Comparison of ENCODE assay signal across 9 mouse cellular contexts in genomic region chr11:32435410-32436060, GRCm38 (mm10). TPM values are rescaled to one million over a fixed set of nuclear protein-coding genes. Genes with fewer than 3 reads are reported as not detected.
A peak's percentile ranks its signal among the peaks of the same experiment; 100 is the strongest.
DNase-seq lines count a peak whose midpoint lies in the region; ATAC-seq lines count a peak whose summit lies in the region.
"Had no signal": no experiment of that assay in that cellular context is flagged by ENCODE, and none has a peak within 500 bp of the region (broad histone marks: within the 10 kb centered on the region; RNA-seq: fewer than 3 reads in every experiment).

No protein-coding gene starts in this region.

- no peaks in the 10 kb centered on the region for H3K9me3 ChIP-seq in hindbrain, embryonic 16.5 days (ENCODE audit: control insufficient read depth, low read length)
- H3K9me3 ChIP-seq in hindbrain, embryonic 13.5 days = no peaks in the 10 kb centered on the region
- H3K9me3 ChIP-seq: hindbrain, embryonic 15.5 days had no signal

- no peaks in the 10 kb centered on the region for H3K4me1 ChIP-seq in hindbrain, embryonic 16.5 days (ENCODE audit: control insufficient read depth, insufficient read depth, low read depth, low read length)
- 0 out of 2 replicates have a peak, but pooled peaks cover 3% of the 10 kb centered on the region for H3K4me1 ChIP-seq in hindbrain, embryonic 13.5 days (replicated peaks)
- H3K4me1 ChIP-seq: hindbrain, embryonic 15.5 days had no signal

- 73% methylated on average over 6 of the region's 6 CpGs for WGBS in hindbrain, embryonic 16.5 days
- 73% methylated on average over 6 of the region's 6 CpGs for WGBS in hindbrain, embryonic 13.5 days

- ATAC-seq in hindbrain, embryonic 16.5 days = 0 out of 2 replicates have a peak, but pooled peaks have one; percentile 40
- no peak for ATAC-seq in hindbrain, embryonic 13.5 days (ENCODE audit: low FRiP score)

- no peaks in the 10 kb centered on the region for H3K36me3 ChIP-seq in hindbrain, embryonic 16.5 days (ENCODE audit: control insufficient read depth, insufficient read depth, low read length)
- no peaks in the 10 kb centered on the region for H3K36me3 ChIP-seq in hindbrain, embryonic 13.5 days
- H3K36me3 ChIP-seq: hindbrain, embryonic 15.5 days had no signal

- DNase-seq in gastrocnemius, postnatal 25 days = peak; percentile 78
- DNase-seq in kidney, adult 18-20 months = peak; percentile 9
- peak; percentile 66 for DNase-seq in lung, postnatal 14 days
- DNase-seq in cerebellum, postnatal 36 days = no peak
- DNase-seq in cerebellum, adult 8-10 months = no peak
- no peak for DNase-seq in thymus, postnatal 25 days

- H3K27ac ChIP-seq in hindbrain, embryonic 16.5 days (ENCODE audit: low read depth, low read length) = no peak overlapping the region
- H3K27ac ChIP-seq in hindbrain, embryonic 13.5 days = no peak overlapping the region
- H3K27ac ChIP-seq: hindbrain, embryonic 15.5 days had no signal

- H3K9ac ChIP-seq in hindbrain, embryonic 16.5 days (ENCODE audit: low read depth, low read length) = no peak overlapping the region
- no peak overlapping the region for H3K9ac ChIP-seq in hindbrain, embryonic 13.5 days
- H3K9ac ChIP-seq: hindbrain, embryonic 15.5 days had no signal

- no peak overlapping the region for H3K4me2 ChIP-seq in hindbrain, embryonic 16.5 days (ENCODE audit: low read length)
- no peak overlapping the region for H3K4me2 ChIP-seq in hindbrain, embryonic 13.5 days
- H3K4me2 ChIP-seq: hindbrain, embryonic 15.5 days had no signal

- H3K27me3 ChIP-seq in hindbrain, embryonic 16.5 days (replicated peaks; ENCODE audit: control insufficient read depth, insufficient read depth, low read length) = no peaks in the 10 kb centered on the region
- H3K27me3 ChIP-seq in hindbrain, embryonic 13.5 days = no peaks in the 10 kb centered on the region
- H3K27me3 ChIP-seq: hindbrain, embryonic 15.5 days had no signal

- no peak overlapping the region for H3K4me3 ChIP-seq in hindbrain, embryonic 16.5 days (ENCODE audit: low read length)
- no peak overlapping the region for H3K4me3 ChIP-seq in hindbrain, embryonic 13.5 days
- H3K4me3 ChIP-seq: hindbrain, embryonic 15.5 days had no signal

RNA-seq across cellular contexts. Expression of gene Ubtd2, which starts 19.6 kb away (rescaled TPM):
- polyA plus RNA-seq in hindbrain, embryonic 16.5 days (2015; fragmentation: Nextera tagmentation; extraction: Ambion mirVana) = 36.8 and 40.3 TPM in 2 replicates
- 50.0 and 52.9 TPM in 2 replicates for polyA plus RNA-seq in hindbrain, embryonic 13.5 days (2015; fragmentation: Nextera tagmentation; extraction: Ambion mirVana)
- total RNA-seq in gastrocnemius, postnatal 25 days (2021) = 10 to 100 TPM in 1 of 2 experiments, 1 to 10 TPM in 1; 9.3 to 10.5 TPM

Comparison
In these comparisons a context has a peak if more than half of its experiments do, and no peak if none do; other contexts are left out.
1. DNase-seq: peak in gastrocnemius, postnatal 25 days (single experiment), kidney, adult 18-20 months (single experiment) and lung, postnatal 14 days (single experiment); none in cerebellum, postnatal 36 days (0 of 2), cerebellum, adult 8-10 months (single experiment) and thymus, postnatal 25 days (single experiment).